Mouse (Mus musculus) lung, embryonic 14.5 days (tissue): ENCODE results near the gene Itpr2. TPM values are rescaled to one million over a fixed set of nuclear protein-coding genes. Genes with fewer than 3 reads are reported as not detected.

Experiments
- ATAC-seq: fragments of 200-750 bp; cut with Nextera tagmentation; 2 replicates; pipeline ENCODE4 v1.8.0; 2017; ENCODE audit warnings: mild to moderate bottlenecking, moderate TSS enrichment, moderate library complexity; ENCODE audit not compliant: insufficient read depth
- DNase-seq: peaks from one replicate; pipeline ENCODE4 v3.0.0-alpha.2; 2015
- H3K27ac ChIP-seq: fragments of 300-500 bp; sonication (generic); 2 replicates; pipeline ENCODE4 v1.5.1; 2014; ENCODE audit warnings: low read depth, mild to moderate bottlenecking, moderate library complexity
- H3K27me3 ChIP-seq: fragments of 300-500 bp; sonication (generic); 2 replicates; pipeline ENCODE4 v1.6.1; 2014; ENCODE audit warnings: low read length, control low read depth; ENCODE audit not compliant: insufficient read depth
- H3K36me3 ChIP-seq: fragments of 300-500 bp; sonication (generic); 2 replicates; pipeline ENCODE4 v1.6.1; 2014; ENCODE audit warnings: control low read depth; ENCODE audit not compliant: insufficient read depth
- H3K4me1 ChIP-seq: fragments of 300-500 bp; sonication (generic); 2 replicates; pipeline ENCODE4 v1.6.1; 2014; ENCODE audit warnings: antibody characterized with exemption, control low read depth; ENCODE audit not compliant: insufficient read depth
- H3K4me2 ChIP-seq: fragments of 300-500 bp; sonication (generic); 2 replicates; pipeline ENCODE4 v1.6.1; 2014; ENCODE audit warnings: mild to moderate bottlenecking
- H3K4me3 ChIP-seq: fragments of 300-500 bp; sonication (generic); 2 replicates; pipeline ENCODE4 v1.5.1; 2014; ENCODE audit warnings: low read depth, low read length
- H3K9ac ChIP-seq: fragments of 300-500 bp; sonication (generic); 2 replicates; pipeline ENCODE4 v1.6.1; 2014
- H3K9me3 ChIP-seq: fragments of 300-500 bp; sonication (generic); 2 replicates; pipeline ENCODE4 v1.6.1; 2016; ENCODE audit warnings: low read depth, low read length, control low read depth
- CTCF ChIP-seq: IDR thresholded peaks from 2 replicates; pipeline ENCODE4 v1.5.1; 2016; ENCODE audit warnings: antibody characterized with exemption, low read depth
- WGBS: fragments of 180-500 bp; shearing (Covaris S2); extraction: QIAGEN DNeasy Blood & Tissue Kit; methylation state at CpG from one replicate; pipeline ENCODE4 v1.1.7; 2014; 5-methylcytosine and 5-hydroxymethylcytosine counted together
- polyA plus RNA-seq: library from polyadenylated mRNA; unstranded; fragments of >200 nt; fragmentation: Nextera tagmentation; extraction: Ambion mirVana; gene quantifications from 2 replicates; pipeline ENCODE4 v1.2.1, GENCODE M21; 2014

The Itpr2 gene
- polyA plus RNA-seq, 1 experiment from 2014 or later: 13.1 TPM

GRCm38 (mm10) chr6:146436916-146437496 lies 65.0 kb downstream of the Itpr2 start:
- ATAC-seq (no peak), DNase-seq (peak; percentile 63)
- Histone ChIP-seq H3K27ac (no peak overlapping the region), H3K4me1 (no peaks in the 10 kb centered on the region), H3K27me3 (no peaks in the 10 kb centered on the region), H3K9ac (no peak overlapping the region), H3K4me2 (no peak overlapping the region), H3K4me3 (no peak overlapping the region), H3K36me3 (no peaks in the 10 kb centered on the region), H3K9me3 (no peaks in the 10 kb centered on the region)
- WGBS: 51% methylated on average over 12 of the region's 12 CpGs
- TF ChIP-seq CTCF: no peak

- TF ChIP-seq CTCF: no peak
- Histone ChIP-seq H3K36me3 (no peaks in the 10 kb centered on the region), H3K9me3 (no peaks in the 10 kb centered on the region), H3K27ac (no peak overlapping the region), H3K9ac (no peak overlapping the region), H3K4me3 (no peak overlapping the region), H3K27me3 (no peaks in the 10 kb centered on the region), H3K4me1 (no peaks in the 10 kb centered on the region), H3K4me2 (no peak overlapping the region)
- DNase-seq (no peak), ATAC-seq (no peak)
- 70% methylated on average over 2 of the region's 2 CpGs for WGBS
Measured at GRCm38 (mm10) chr6:146434217-146434616, 67.8 kb downstream of the Itpr2 start.

GRCm38 (mm10) chr6:146432218-146432865 lies 69.7 kb downstream of the Itpr2 start:
- no peaks in the 10 kb centered on the region for H3K9me3 ChIP-seq
- no peak overlapping the region for H3K4me3 ChIP-seq
- 57% methylated on average over 8 of the region's 8 CpGs for WGBS
- H3K9ac ChIP-seq: no peak overlapping the region
- no peaks in the 10 kb centered on the region for H3K27me3 ChIP-seq
- ATAC-seq: no peak
- no peak for TF ChIP-seq CTCF
- no peak for DNase-seq
- no peaks in the 10 kb centered on the region for H3K36me3 ChIP-seq
- no peak overlapping the region for H3K4me2 ChIP-seq
- H3K27ac ChIP-seq: no peak overlapping the region
- no peaks in the 10 kb centered on the region for H3K4me1 ChIP-seq

GRCm38 (mm10) chr6:146431777-146432176 lies 70.2 kb downstream of the Itpr2 start:
- Histone ChIP-seq H3K9me3 (no peaks in the 10 kb centered on the region), H3K4me3 (no peak overlapping the region), H3K27ac (no peak overlapping the region), H3K9ac (no peak overlapping the region), H3K27me3 (no peaks in the 10 kb centered on the region), H3K4me2 (no peak overlapping the region), H3K4me1 (no peaks in the 10 kb centered on the region), H3K36me3 (no peaks in the 10 kb centered on the region)
- DNase-seq (no peak), ATAC-seq (no peak)
- 81% methylated on average over 7 of the region's 7 CpGs for WGBS
- no peak for TF ChIP-seq CTCF

DNA sequence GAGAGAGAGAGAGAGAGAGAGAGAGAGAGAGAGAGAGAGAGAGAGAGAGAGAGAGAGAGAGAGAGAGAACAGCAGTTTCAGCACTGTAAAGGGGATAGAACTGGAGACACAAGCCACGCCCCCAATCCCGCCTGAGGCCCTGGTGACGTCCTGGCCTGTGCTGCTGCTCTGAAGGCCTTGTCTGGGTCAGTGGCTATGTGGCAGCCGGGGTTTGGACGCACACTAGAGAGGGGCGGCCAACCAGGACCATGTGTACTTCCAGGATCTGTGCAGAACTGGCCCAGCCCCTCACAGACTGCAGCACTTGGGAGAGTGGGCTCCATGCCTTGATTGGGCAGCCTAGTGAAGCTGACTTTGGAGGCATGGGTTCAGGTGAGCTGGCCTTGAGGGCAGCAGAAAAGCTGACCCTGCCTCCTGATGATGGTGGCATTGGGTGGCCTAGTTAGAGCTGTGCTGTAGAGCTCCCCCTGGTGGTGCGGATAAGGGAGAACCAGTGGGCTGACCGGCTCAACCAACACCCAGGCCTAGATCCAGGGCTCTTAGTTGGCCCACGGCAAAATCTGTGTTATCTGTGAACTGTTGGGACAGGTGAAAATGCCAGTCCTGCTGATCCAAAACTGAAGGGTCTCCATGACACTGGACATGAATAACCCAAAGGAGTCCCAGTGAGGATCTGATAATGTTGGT lies 72.2 kb downstream of the Itpr2 start:
- Histone ChIP-seq H3K27me3 (no peaks in the 10 kb centered on the region), H3K9ac (no peak overlapping the region), H3K4me1 (no peaks in the 10 kb centered on the region), H3K9me3 (no peaks in the 10 kb centered on the region), H3K27ac (no peak overlapping the region), H3K4me3 (no peak overlapping the region), H3K36me3 (no peaks in the 10 kb centered on the region), H3K4me2 (no peak overlapping the region)
- 48% methylated on average over 9 of the region's 9 CpGs for WGBS
- ATAC-seq (peak; percentile 80), DNase-seq (peak; percentile 61)
- TF ChIP-seq CTCF: peak; percentile 72

- H3K4me1 ChIP-seq: 0 out of 2 replicates have a peak, but pooled peaks cover 6% of the 10 kb centered on the region
- no peaks in the 10 kb centered on the region for H3K27me3 ChIP-seq
- ATAC-seq (no peak), DNase-seq (no peak)
- no peaks in the 10 kb centered on the region for H3K9me3 ChIP-seq
- no peak overlapping the region for H3K27ac ChIP-seq
- 64% methylated on average over 3 of the region's 3 CpGs for WGBS
- TF ChIP-seq CTCF: no peak
- no peak overlapping the region for H3K4me2 ChIP-seq
- no peak overlapping the region for H3K4me3 ChIP-seq
- no peaks in the 10 kb centered on the region for H3K36me3 ChIP-seq
- H3K9ac ChIP-seq: no peak overlapping the region
Measured at GRCm38 (mm10) chr6:146424778-146425177, 77.2 kb downstream of the Itpr2 start.

DNA sequence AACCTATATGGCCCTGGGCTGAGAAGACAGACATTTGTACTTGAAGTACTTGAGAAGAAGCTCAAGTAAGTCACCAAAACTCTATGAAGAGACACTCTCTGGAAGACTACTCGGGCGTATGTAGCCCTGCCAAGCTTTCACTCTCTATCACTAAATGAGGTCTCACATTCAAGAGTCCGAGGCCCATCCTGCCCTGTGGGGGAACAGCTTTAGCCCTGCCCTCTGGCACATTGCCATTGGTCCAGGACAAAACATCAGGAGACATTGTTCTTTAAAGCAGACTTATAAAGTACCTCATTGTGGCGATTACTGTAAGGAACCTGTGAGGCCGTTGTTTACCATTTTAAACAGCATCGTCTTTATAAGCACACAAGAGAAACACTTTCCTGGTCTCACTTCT lies 77.7 kb downstream of the Itpr2 start:
- Histone ChIP-seq H3K4me3 (no peak overlapping the region), H3K4me1 (0 out of 2 replicates have a peak, but pooled peaks cover 6% of the 10 kb centered on the region), H3K9me3 (no peaks in the 10 kb centered on the region), H3K4me2 (no peak overlapping the region), H3K36me3 (no peaks in the 10 kb centered on the region), H3K27ac (no peak overlapping the region), H3K9ac (no peak overlapping the region), H3K27me3 (no peaks in the 10 kb centered on the region)
- no peak for TF ChIP-seq CTCF
- ATAC-seq (no peak), DNase-seq (no peak)
- 64% methylated on average over 6 of the region's 6 CpGs for WGBS
